ENCODE assay signal across 8 mouse cellular contexts in genomic region chr3:35693039-35693438, GRCm38 (mm10).
DNase-seq lines count a peak whose midpoint lies in the region; ATAC-seq and TF ChIP-seq lines count a peak whose summit lies in the region.

No protein-coding gene starts in this region.

- H3K4me1 ChIP-seq in liver, embryonic 14.5 days (replicated peaks; ENCODE audit: control insufficient read depth in 2 of 2, insufficient read depth in 2 of 2, low read length in 1 of 2): peaks cover 0 to 4% of the 10 kb centered on the region in 2 experiments; a peak in 1 of 4 replicates
- no peaks in the 10 kb centered on the region for H3K4me1 ChIP-seq in neural tube, embryonic 11.5 days (ENCODE audit: control insufficient read depth, insufficient read depth, low read length)
- H3K4me1 ChIP-seq in stomach, postnatal 0 days (replicated peaks; ENCODE audit: control insufficient read depth, insufficient read depth): no peaks in the 10 kb centered on the region

- peak; percentile 87 for DNase-seq in 3T3-L1 (ENCODE audit: low read depth, low spot score)
- peak; percentile 62 to 89 for DNase-seq in adrenal gland, adult (ENCODE audit: inconsistent age in 2 of 2, low spot score in 1 of 2)
- DNase-seq in embryo, embryonic 11.5 days (ENCODE audit: low read depth, low spot score): peak; percentile 54
- peak; percentile 71 to 77 for DNase-seq in kidney, postnatal 25 days
- peak; percentile 33 to 53 (median 43) for DNase-seq in liver, embryonic 14.5 days (ENCODE audit: low read depth in 3 of 3, low spot score in 3 of 3)
- peak; percentile 74 for DNase-seq in neural tube, embryonic 11.5 days (ENCODE audit: low spot score)
- peak; percentile 83 for DNase-seq in stomach, postnatal 0 days (ENCODE audit: low spot score)

- no peak for TF ChIP-seq EP300 in liver, embryonic 14.5 days (IDR thresholded peaks at IDR 0.05; ENCODE audit: low read depth)
- TF ChIP-seq EP300 in stomach, postnatal 0 days (optimal IDR thresholded peaks at IDR 0.05): no peak

- no peak overlapping the region for H3K4me3 ChIP-seq in liver, embryonic 14.5 days (ENCODE audit: insufficient read depth in 1 of 2, low read depth in 2 of 2, low read length in 2 of 2)
- no peak overlapping the region for H3K4me3 ChIP-seq in neural tube, embryonic 11.5 days (ENCODE audit: low read depth, low read length)
- H3K4me3 ChIP-seq in stomach, postnatal 0 days (ENCODE audit: low read depth, low read length): no peak overlapping the region

- WGBS in liver, embryonic 14.5 days (ENCODE audit: insufficient replicate concordance): 14% methylated on average over 6 of the region's 6 CpGs
- WGBS in neural tube, embryonic 11.5 days: 52% methylated on average over 6 of the region's 6 CpGs
- WGBS in stomach, postnatal 0 days: 36% methylated on average over 6 of the region's 6 CpGs

- no peak overlapping the region for H3K9ac ChIP-seq in liver, embryonic 14.5 days (replicated peaks)
- no peak overlapping the region for H3K9ac ChIP-seq in neural tube, embryonic 11.5 days (ENCODE audit: low read length)
- H3K9ac ChIP-seq in stomach, postnatal 0 days (ENCODE audit: low read length): no peak overlapping the region

- ATAC-seq in granulocyte monocyte progenitor cell, adult 5-6 weeks (replicated peaks; ENCODE audit: poor library complexity, severe bottlenecking): peak; percentile 86
- ATAC-seq in liver, embryonic 14.5 days (ENCODE audit: insufficient read depth): peak; percentile 68
- ATAC-seq in neural tube, embryonic 11.5 days (ENCODE audit: insufficient read depth, low FRiP score, low TSS enrichment): no peak
- ATAC-seq in stomach, postnatal 0 days (ENCODE audit: low FRiP score, low TSS enrichment): peak; percentile 94

- no peaks in the 10 kb centered on the region for H3K9me3 ChIP-seq in liver, embryonic 14.5 days (ENCODE audit: control insufficient read depth, low read length)
- H3K9me3 ChIP-seq in neural tube, embryonic 11.5 days (ENCODE audit: control insufficient read depth, low read length): no peaks in the 10 kb centered on the region
- no peaks in the 10 kb centered on the region for H3K9me3 ChIP-seq in stomach, postnatal 0 days (ENCODE audit: control insufficient read depth, low read length)

- H3K27me3 ChIP-seq in liver, embryonic 14.5 days (ENCODE audit: control insufficient read depth, insufficient read depth, low read length): no peaks in the 10 kb centered on the region
- no peaks in the 10 kb centered on the region for H3K27me3 ChIP-seq in neural tube, embryonic 11.5 days (ENCODE audit: control insufficient read depth, insufficient read depth, low read length)
- H3K27me3 ChIP-seq in stomach, postnatal 0 days (ENCODE audit: control insufficient read depth, insufficient read depth, low read length): no peaks in the 10 kb centered on the region

- TF ChIP-seq CTCF in liver, embryonic 14.5 days (IDR thresholded peaks at IDR 0.05; ENCODE audit: low read depth): peak; percentile 72
- peak; percentile 93 for TF ChIP-seq CTCF in stomach, postnatal 0 days (IDR thresholded peaks at IDR 0.05; ENCODE audit: low read depth)

- H3K36me3 ChIP-seq in liver, embryonic 14.5 days (replicated peaks; ENCODE audit: control insufficient read depth, insufficient read depth, low read depth): no peaks in the 10 kb centered on the region
- no peaks in the 10 kb centered on the region for H3K36me3 ChIP-seq in neural tube, embryonic 11.5 days (ENCODE audit: control insufficient read depth, insufficient read depth, low read length)
- no peaks in the 10 kb centered on the region for H3K36me3 ChIP-seq in stomach, postnatal 0 days (ENCODE audit: control insufficient read depth, insufficient read depth, low read length)

- H3K4me2 ChIP-seq in liver, embryonic 14.5 days (ENCODE audit: low read depth): no peak overlapping the region
- no peak overlapping the region for H3K4me2 ChIP-seq in neural tube, embryonic 11.5 days (ENCODE audit: low read depth)
- H3K4me2 ChIP-seq in stomach, postnatal 0 days (replicated peaks; ENCODE audit: low read depth): no peak overlapping the region

- no peak overlapping the region for H3K27ac ChIP-seq in liver, embryonic 14.5 days
- H3K27ac ChIP-seq in neural tube, embryonic 11.5 days (ENCODE audit: low read depth, low read length): no peak overlapping the region
- no peak overlapping the region for H3K27ac ChIP-seq in stomach, postnatal 0 days (replicated peaks)
